Mouse (Mus musculus): Measurements from ENCODE around the gene Nr2c2ap. TPM values are rescaled to one million over a fixed set of nuclear protein-coding genes. Genes with fewer than 3 reads are reported as not detected.

Nr2c2ap gene
- total RNA-seq, 2 experiments from 2014 or later, result 14.8 to 17.1 TPM

GRCm38 (mm10) chr8:70120667-70121066 lies 10.5 kb upstream of the Nr2c2ap start, which contains the start of gene Ncan:
TSS of gene Ncan (minus strand) at chr8:70120873.
- peak; percentile 73 for DNase-seq

GRCm38 (mm10) chr8:70122863-70123262 lies 8.3 kb upstream of the Nr2c2ap start:
- DNase-seq, result no peak

GRCm38 (mm10) chr8:70124992-70125391 lies 6.1 kb upstream of the Nr2c2ap start:
- no peak for DNase-seq

GRCm38 (mm10) chr8:70128435-70128834 lies 2.7 kb upstream of the Nr2c2ap start:
- peak; percentile 92 for DNase-seq

- peak; percentile 61 for DNase-seq
Measured at GRCm38 (mm10) chr8:70129309-70129952, 1.7 kb upstream of the Nr2c2ap start.

GRCm38 (mm10) chr8:70130066-70130465 lies 1.1 kb upstream of the Nr2c2ap start:
- no peak for DNase-seq

GRCm38 (mm10) chr8:70134086-70134485 lies 3.0 kb downstream of the Nr2c2ap start:
- DNase-seq, result no peak

GRCm38 (mm10) chr8:70134931-70135330 lies 3.8 kb downstream of the Nr2c2ap start:
- DNase-seq, result no peak

GRCm38 (mm10) chr8:70136591-70136990 lies 5.5 kb downstream of the Nr2c2ap start:
- DNase-seq, result no peak

GRCm38 (mm10) chr8:70137890-70138289 lies 6.8 kb downstream of the Nr2c2ap start:
- no peak for DNase-seq

- DNase-seq, result peak; percentile 99
Measured at GRCm38 (mm10) chr8:70139026-70139857, 8.1 kb downstream of the Nr2c2ap start, which contains the start of the genes Rfxank, Borcs8 and Mef2b. TSS of gene Rfxank (minus strand) at chr8:70139154. TSS of gene Borcs8 (plus strand) at chr8:70139499. TSS of gene Mef2b (plus strand) at chr8:70139711.

GRCm38 (mm10) chr8:70139981-70140380 lies 8.8 kb downstream of the Nr2c2ap start:
- DNase-seq, result no peak

GRCm38 (mm10) chr8:70147678-70148607 lies 16.8 kb downstream of the Nr2c2ap start:
- no peak for DNase-seq

- no peak for DNase-seq
Measured at GRCm38 (mm10) chr8:70150158-70150557, 19.0 kb downstream of the Nr2c2ap start.

- DNase-seq, result peak; percentile 81
Measured at GRCm38 (mm10) chr8:70152537-70153257, 21.6 kb downstream of the Nr2c2ap start.

- no peak for DNase-seq
Measured at GRCm38 (mm10) chr8:70157240-70157800, 26.2 kb downstream of the Nr2c2ap start.

- DNase-seq, result peak; percentile 81
Measured at GRCm38 (mm10) chr8:70158069-70158853, 27.1 kb downstream of the Nr2c2ap start.

GRCm38 (mm10) chr8:70159211-70159610 lies 28.1 kb downstream of the Nr2c2ap start:
- DNase-seq, result no peak

GRCm38 (mm10) chr8:70160015-70160414 lies 28.9 kb downstream of the Nr2c2ap start:
- no peak for DNase-seq

GRCm38 (mm10) chr8:70163316-70163715 lies 32.2 kb downstream of the Nr2c2ap start:
- no peak for DNase-seq
